Mouse (Mus musculus): ENCODE results near the gene Opcml. TPM values are rescaled to one million over a fixed set of nuclear protein-coding genes. Genes with fewer than 3 reads are reported as not detected.

Gene Opcml
- polyA plus RNA-seq, 1 experiment from 2014 or later: 88.6 TPM

GRCm38 (mm10) chr9:28789439-28789838 is 998.9 kb downstream of the Opcml start:
- Histone ChIP-seq H3K9ac (replicated peaks; ENCODE audit: low read depth, low read length) (no peak overlapping the region), H3K9me3 (ENCODE audit: control insufficient read depth, low read length) (no peaks in the 10 kb centered on the region), H3K27ac (ENCODE audit: low read length) (no peak overlapping the region), H3K4me1 (replicated peaks; ENCODE audit: control insufficient read depth, insufficient read depth, low read length) (no peaks in the 10 kb centered on the region), H3K4me3 (replicated peaks; ENCODE audit: low read length) (no peak overlapping the region), H3K36me3 (ENCODE audit: control insufficient read depth, insufficient read depth) (no peaks in the 10 kb centered on the region), H3K27me3 (replicated peaks; ENCODE audit: control insufficient read depth, insufficient read depth, low read length) (no peaks in the 10 kb centered on the region), H3K4me2 (ENCODE audit: low read length) (no peak overlapping the region)
- 95% methylated on average over 1 of the region's 1 CpGs for WGBS
- no peak for ATAC-seq

GRCm38 (mm10) chr9:28800100-28800499 is 1009.5 kb downstream of the Opcml start:
- H3K36me3 ChIP-seq (ENCODE audit: control insufficient read depth, insufficient read depth): no peaks in the 10 kb centered on the region
- no peaks in the 10 kb centered on the region for H3K27me3 ChIP-seq (replicated peaks; ENCODE audit: control insufficient read depth, insufficient read depth, low read length)
- H3K27ac ChIP-seq (ENCODE audit: low read length): no peak overlapping the region
- 10% methylated on average over 2 of the region's 2 CpGs for WGBS
- no peak for ATAC-seq
- H3K4me1 ChIP-seq (replicated peaks; ENCODE audit: control insufficient read depth, insufficient read depth, low read length): no peaks in the 10 kb centered on the region
- no peak overlapping the region for H3K9ac ChIP-seq (replicated peaks; ENCODE audit: low read depth, low read length)
- H3K9me3 ChIP-seq (ENCODE audit: control insufficient read depth, low read length): no peaks in the 10 kb centered on the region
- H3K4me3 ChIP-seq (replicated peaks; ENCODE audit: low read length): no peak overlapping the region
- H3K4me2 ChIP-seq (ENCODE audit: low read length): no peak overlapping the region

GRCm38 (mm10) chr9:28806666-28807065 is 1016.1 kb downstream of the Opcml start:
- Histone ChIP-seq H3K4me2 (ENCODE audit: low read length) (no peak overlapping the region), H3K4me1 (replicated peaks; ENCODE audit: control insufficient read depth, insufficient read depth, low read length) (no peaks in the 10 kb centered on the region), H3K27me3 (replicated peaks; ENCODE audit: control insufficient read depth, insufficient read depth, low read length) (no peaks in the 10 kb centered on the region), H3K9me3 (ENCODE audit: control insufficient read depth, low read length) (no peaks in the 10 kb centered on the region), H3K4me3 (replicated peaks; ENCODE audit: low read length) (no peak overlapping the region), H3K36me3 (ENCODE audit: control insufficient read depth, insufficient read depth) (no peaks in the 10 kb centered on the region), H3K27ac (ENCODE audit: low read length) (no peak overlapping the region), H3K9ac (replicated peaks; ENCODE audit: low read depth, low read length) (no peak overlapping the region)
- ATAC-seq: no peak

GRCm38 (mm10) chr9:28822060-28822459 is 1031.5 kb downstream of the Opcml start:
- Histone ChIP-seq H3K27ac (ENCODE audit: low read length) (no peak overlapping the region; the same call in 1 of the 2 replicates), H3K27me3 (replicated peaks; ENCODE audit: control insufficient read depth, insufficient read depth, low read length) (no peaks in the 10 kb centered on the region), H3K9ac (replicated peaks; ENCODE audit: low read depth, low read length) (no peak overlapping the region), H3K4me2 (ENCODE audit: low read length) (no peak overlapping the region), H3K4me1 (replicated peaks; ENCODE audit: control insufficient read depth, insufficient read depth, low read length) (peaks cover 9% of the 10 kb centered on the region), H3K36me3 (ENCODE audit: control insufficient read depth, insufficient read depth) (no peaks in the 10 kb centered on the region), H3K9me3 (ENCODE audit: control insufficient read depth, low read length) (no peaks in the 10 kb centered on the region), H3K4me3 (replicated peaks; ENCODE audit: low read length) (no peak overlapping the region)
- 62% methylated on average over 3 of the region's 3 CpGs for WGBS
- peak; percentile 72 for ATAC-seq

- H3K27me3 ChIP-seq (replicated peaks; ENCODE audit: control insufficient read depth, insufficient read depth, low read length): no peaks in the 10 kb centered on the region
- no peak overlapping the region for H3K4me2 ChIP-seq (ENCODE audit: low read length)
- no peaks in the 10 kb centered on the region for H3K9me3 ChIP-seq (ENCODE audit: control insufficient read depth, low read length)
- 0 out of 2 replicates have a peak, but pooled peaks have one; percentile 47 for ATAC-seq
- WGBS: 67% methylated on average over 5 of the region's 5 CpGs
- no peak overlapping the region for H3K4me3 ChIP-seq (replicated peaks; ENCODE audit: low read length)
- no peak overlapping the region for H3K9ac ChIP-seq (replicated peaks; ENCODE audit: low read depth, low read length)
- peaks cover 9% of the 10 kb centered on the region for H3K4me1 ChIP-seq (replicated peaks; ENCODE audit: control insufficient read depth, insufficient read depth, low read length)
- peak overlapping the region; percentile 14; the same call in 1 of the 2 replicates for H3K27ac ChIP-seq (ENCODE audit: low read length)
- H3K36me3 ChIP-seq (ENCODE audit: control insufficient read depth, insufficient read depth): no peaks in the 10 kb centered on the region
Observed at GRCm38 (mm10) chr9:28822466-28822865, 1031.9 kb downstream of the Opcml start.

- Histone ChIP-seq H3K9ac (replicated peaks; ENCODE audit: low read depth, low read length) (no peak overlapping the region), H3K4me3 (replicated peaks; ENCODE audit: low read length) (no peak overlapping the region), H3K27ac (ENCODE audit: low read length) (no peak overlapping the region), H3K9me3 (ENCODE audit: control insufficient read depth, low read length) (no peaks in the 10 kb centered on the region), H3K27me3 (replicated peaks; ENCODE audit: control insufficient read depth, insufficient read depth, low read length) (no peaks in the 10 kb centered on the region), H3K36me3 (ENCODE audit: control insufficient read depth, insufficient read depth) (no peaks in the 10 kb centered on the region), H3K4me2 (ENCODE audit: low read length) (no peak overlapping the region), H3K4me1 (replicated peaks; ENCODE audit: control insufficient read depth, insufficient read depth, low read length) (peaks cover 9% of the 10 kb centered on the region)
- ATAC-seq: no peak
- WGBS: 78% methylated on average over 2 of the region's 2 CpGs
Observed at GRCm38 (mm10) chr9:28825821-28826220, 1035.2 kb downstream of the Opcml start.

GRCm38 (mm10) chr9:28845961-28846570 is 1055.5 kb downstream of the Opcml start:
- Histone ChIP-seq H3K4me3 (replicated peaks; ENCODE audit: low read length) (no peak overlapping the region), H3K27ac (ENCODE audit: low read length) (no peak overlapping the region), H3K4me1 (replicated peaks; ENCODE audit: control insufficient read depth, insufficient read depth, low read length) (peaks cover 4% of the 10 kb centered on the region), H3K27me3 (replicated peaks; ENCODE audit: control insufficient read depth, insufficient read depth, low read length) (no peaks in the 10 kb centered on the region), H3K9ac (replicated peaks; ENCODE audit: low read depth, low read length) (no peak overlapping the region), H3K36me3 (ENCODE audit: control insufficient read depth, insufficient read depth) (no peaks in the 10 kb centered on the region), H3K4me2 (ENCODE audit: low read length) (no peak overlapping the region), H3K9me3 (ENCODE audit: control insufficient read depth, low read length) (no peaks in the 10 kb centered on the region)
- WGBS: 3% methylated on average over 2 of the region's 2 CpGs
- peak; percentile 66; the same call in 1 of the 2 replicates for ATAC-seq

- H3K4me3 ChIP-seq (replicated peaks; ENCODE audit: low read length): no peak overlapping the region
- H3K9ac ChIP-seq (replicated peaks; ENCODE audit: low read depth, low read length): no peak overlapping the region
- no peaks in the 10 kb centered on the region for H3K36me3 ChIP-seq (ENCODE audit: control insufficient read depth, insufficient read depth)
- WGBS: 51% methylated on average over 7 of the region's 7 CpGs
- no peaks in the 10 kb centered on the region for H3K9me3 ChIP-seq (ENCODE audit: control insufficient read depth, low read length)
- no peak overlapping the region for H3K27ac ChIP-seq (ENCODE audit: low read length)
- H3K4me1 ChIP-seq (replicated peaks; ENCODE audit: control insufficient read depth, insufficient read depth, low read length): peaks cover 4% of the 10 kb centered on the region; the same call in 1 of the 2 replicates
- ATAC-seq: no peak
- no peak overlapping the region for H3K4me2 ChIP-seq (ENCODE audit: low read length)
- H3K27me3 ChIP-seq (replicated peaks; ENCODE audit: control insufficient read depth, insufficient read depth, low read length): no peaks in the 10 kb centered on the region
Observed at GRCm38 (mm10) chr9:28855826-28856225, 1065.3 kb downstream of the Opcml start.

- no peak overlapping the region for H3K4me2 ChIP-seq (ENCODE audit: low read length)
- H3K27me3 ChIP-seq (replicated peaks; ENCODE audit: control insufficient read depth, insufficient read depth, low read length): no peaks in the 10 kb centered on the region
- no peak for ATAC-seq
- no peak overlapping the region for H3K9ac ChIP-seq (replicated peaks; ENCODE audit: low read depth, low read length)
- 70% methylated on average over 4 of the region's 4 CpGs for WGBS
- H3K27ac ChIP-seq (ENCODE audit: low read length): no peak overlapping the region
- H3K4me3 ChIP-seq (replicated peaks; ENCODE audit: low read length): no peak overlapping the region
- no peaks in the 10 kb centered on the region for H3K9me3 ChIP-seq (ENCODE audit: control insufficient read depth, low read length)
- no peaks in the 10 kb centered on the region for H3K4me1 ChIP-seq (replicated peaks; ENCODE audit: control insufficient read depth, insufficient read depth, low read length)
- H3K36me3 ChIP-seq (ENCODE audit: control insufficient read depth, insufficient read depth): no peaks in the 10 kb centered on the region
Observed at GRCm38 (mm10) chr9:28861983-28862382, 1071.4 kb downstream of the Opcml start.

- no peaks in the 10 kb centered on the region for H3K4me1 ChIP-seq (replicated peaks; ENCODE audit: control insufficient read depth, insufficient read depth, low read length)
- H3K9ac ChIP-seq (replicated peaks; ENCODE audit: low read depth, low read length): no peak overlapping the region
- no peaks in the 10 kb centered on the region for H3K9me3 ChIP-seq (ENCODE audit: control insufficient read depth, low read length)
- H3K27me3 ChIP-seq (replicated peaks; ENCODE audit: control insufficient read depth, insufficient read depth, low read length): no peaks in the 10 kb centered on the region
- no peak overlapping the region for H3K4me2 ChIP-seq (ENCODE audit: low read length)
- H3K4me3 ChIP-seq (replicated peaks; ENCODE audit: low read length): no peak overlapping the region
- H3K27ac ChIP-seq (ENCODE audit: low read length): no peak overlapping the region
- ATAC-seq: no peak
- 70% methylated on average over 3 of the region's 3 CpGs for WGBS
- H3K36me3 ChIP-seq (ENCODE audit: control insufficient read depth, insufficient read depth): no peaks in the 10 kb centered on the region
Observed at GRCm38 (mm10) chr9:28867256-28867655, 1076.7 kb downstream of the Opcml start.
